Mouse (Mus musculus) Muller cell, postnatal 12 days (primary cell): ENCODE results near the gene Fxyd4.

ENCODE experiments used
- DNase-seq: peaks from one replicate; pipeline ENCODE4 v3.0.0-alpha.2; 2015; ENCODE audit errors: inconsistent ontology term

Fxyd4 gene

DNA sequence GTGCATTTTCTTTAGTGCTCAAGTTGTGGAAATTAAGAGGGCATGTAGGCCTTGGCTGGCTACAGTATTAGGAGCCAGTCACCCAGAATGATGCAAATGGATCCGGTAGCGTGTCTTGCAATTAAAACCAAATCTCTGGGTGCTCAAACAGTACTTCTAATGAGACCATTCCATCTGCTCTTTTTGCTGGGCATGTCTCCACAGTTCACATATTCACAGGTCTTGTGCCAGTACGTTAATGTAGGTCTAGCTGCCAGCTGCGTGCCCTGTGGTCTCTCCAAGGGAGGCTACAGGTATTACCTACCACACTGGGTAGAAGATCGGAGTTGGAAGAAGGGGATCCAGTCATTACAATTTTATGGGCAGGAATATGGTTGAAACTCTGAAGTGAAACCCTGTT lies 19.4 kb downstream of the Fxyd4 start:
- peak; percentile 26 for DNase-seq

DNA sequence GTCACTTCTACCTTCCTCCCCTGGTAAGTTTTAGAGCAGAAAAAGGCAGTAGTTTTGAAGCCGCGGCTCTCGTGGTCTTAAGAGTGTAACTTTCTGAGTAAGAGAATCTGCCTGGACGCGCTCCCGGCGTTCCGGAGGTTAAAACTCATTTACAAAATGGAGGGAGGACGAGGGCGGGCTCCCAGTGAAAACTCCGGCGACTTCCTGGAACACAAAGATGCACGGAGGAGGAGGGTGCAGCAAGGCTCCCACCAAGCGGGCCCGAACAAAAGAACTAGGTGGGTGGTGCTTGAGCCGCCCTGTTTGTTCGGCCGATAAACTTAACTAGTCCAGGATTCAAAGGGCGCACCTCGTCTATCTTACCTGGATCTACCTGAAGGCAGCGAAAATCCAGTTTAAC lies 19.9 kb downstream of the Fxyd4 start:
- DNase-seq: peak; percentile 74

DNA sequence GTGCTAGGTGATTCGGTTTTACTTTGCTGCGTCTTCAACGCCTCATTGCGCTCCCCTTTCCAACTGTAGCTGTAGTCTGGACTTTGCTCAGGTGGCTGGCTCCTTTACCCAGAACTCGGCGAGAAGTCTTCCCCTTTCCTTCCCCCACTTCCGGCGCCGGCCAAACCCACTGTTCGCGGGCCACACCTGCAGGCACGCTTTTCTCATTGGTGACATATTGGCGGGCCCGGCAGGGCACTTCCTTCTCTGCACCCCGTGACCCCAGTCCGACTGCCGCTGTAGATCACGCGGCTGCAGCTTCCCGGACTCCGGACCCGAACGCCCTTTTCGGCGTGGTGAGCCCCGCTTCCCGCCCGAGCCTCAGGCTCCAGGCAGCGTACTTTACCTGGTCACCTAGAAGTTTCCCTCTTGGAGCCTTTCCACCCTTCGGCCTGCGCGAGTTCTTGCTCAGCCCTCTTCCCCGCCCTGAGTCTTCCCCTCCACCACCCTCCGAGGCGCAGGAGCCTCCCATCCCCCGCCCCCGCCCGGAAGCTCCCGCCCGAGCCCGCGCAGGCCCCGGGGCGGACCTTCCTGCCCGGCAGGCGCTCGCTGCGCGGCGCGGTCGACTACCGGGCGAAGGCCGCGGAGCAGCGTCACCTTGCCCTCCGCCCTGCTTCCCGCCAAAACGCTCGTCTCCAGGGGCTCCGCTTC lies 20.6 kb downstream of the Fxyd4 start:
- peak; percentile 93 for DNase-seq

DNA sequence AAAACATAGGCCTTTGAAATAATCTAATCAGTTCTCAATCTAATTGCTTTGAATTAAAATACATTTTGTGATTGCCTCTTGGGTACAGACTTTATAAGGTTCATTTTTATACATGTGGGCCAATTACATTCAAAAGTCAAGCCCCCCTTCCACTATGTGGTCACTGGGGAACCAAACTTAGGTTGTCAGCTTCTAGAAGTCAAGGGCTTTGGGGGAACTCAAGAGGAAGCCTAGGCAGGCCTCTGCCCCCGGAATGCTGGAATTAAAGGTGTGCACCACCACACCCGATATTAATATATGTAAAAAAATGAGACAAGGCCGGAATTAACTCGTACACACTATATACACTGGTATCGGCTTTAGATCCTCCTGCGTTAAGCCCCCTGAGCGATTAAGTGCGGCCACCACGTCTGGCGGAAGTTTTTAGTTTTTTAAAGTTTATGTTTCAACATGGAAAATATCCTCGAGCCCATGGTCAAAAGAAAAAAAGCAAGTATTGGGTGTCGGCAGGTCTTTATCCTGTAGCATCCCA lies 21.2 kb downstream of the Fxyd4 start:
- DNase-seq: no peak

DNA sequence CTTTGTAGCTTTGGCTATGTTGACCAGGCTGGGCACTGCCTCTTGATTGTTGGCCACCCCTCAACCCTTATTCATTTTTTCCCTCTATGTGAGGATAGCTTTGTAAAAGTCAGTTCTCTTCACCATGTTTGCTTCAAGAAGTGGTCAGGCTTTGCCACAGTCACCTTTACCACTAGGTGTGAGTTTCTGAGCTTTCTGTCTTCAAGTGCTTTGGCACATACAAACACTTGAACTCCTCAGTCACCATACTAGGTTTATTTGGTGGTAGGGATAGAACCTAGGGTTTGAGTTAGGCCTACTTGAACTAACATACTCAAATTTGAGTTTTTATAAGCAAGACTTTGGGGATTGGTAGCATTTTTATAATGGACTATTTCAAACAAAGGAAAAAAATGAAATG lies 23.0 kb downstream of the Fxyd4 start:
- no peak for DNase-seq

DNA sequence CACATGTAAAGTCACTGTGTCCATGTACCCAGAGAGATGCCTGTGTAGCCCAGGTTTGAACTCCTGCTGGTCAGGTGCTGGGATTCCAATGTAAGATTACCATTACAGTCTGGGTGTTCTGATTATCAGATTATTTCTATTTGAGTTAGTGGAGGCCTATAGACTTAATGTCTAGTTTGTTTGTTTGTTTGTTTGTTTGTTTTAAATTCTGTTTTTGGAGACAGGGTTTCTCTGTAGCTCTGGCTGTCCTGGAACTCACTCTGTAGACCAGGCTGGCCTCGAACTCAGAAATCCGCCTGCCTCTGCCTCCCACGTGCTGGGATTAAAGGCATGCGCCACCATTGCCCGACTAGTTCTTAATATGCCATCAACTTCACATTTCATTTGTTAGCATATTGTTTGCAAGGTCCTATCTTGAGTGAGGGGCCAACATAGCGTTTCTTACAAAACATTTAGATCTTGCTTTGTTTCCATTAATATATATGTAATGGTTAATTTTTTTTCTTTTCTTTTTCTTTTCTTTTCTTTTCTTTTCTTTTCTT lies 27.3 kb downstream of the Fxyd4 start:
- no peak for DNase-seq

DNA sequence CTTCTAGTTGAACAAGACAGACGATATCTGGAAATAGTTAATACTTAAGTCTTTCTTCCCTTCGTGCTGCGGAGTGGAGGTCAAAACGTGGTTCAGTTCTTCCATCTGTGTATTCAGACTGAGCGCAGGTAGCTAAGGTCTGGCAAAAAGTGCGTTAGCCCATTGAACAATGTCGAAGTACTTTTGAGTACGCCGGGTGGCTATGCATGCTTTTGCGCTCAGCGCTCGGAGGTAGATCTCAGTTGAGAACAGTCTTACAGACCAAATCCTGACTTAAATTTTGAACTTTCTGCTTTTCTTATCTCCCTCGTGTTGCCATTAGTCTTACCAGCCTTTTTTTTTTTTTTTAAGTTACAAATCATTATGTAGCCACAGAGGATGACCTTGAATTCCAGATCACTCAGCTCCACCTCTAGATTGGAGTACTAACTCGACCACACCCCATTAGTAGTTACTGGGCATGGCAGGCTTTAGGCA lies 29.0 kb downstream of the Fxyd4 start:
- peak; percentile 28 for DNase-seq

DNA sequence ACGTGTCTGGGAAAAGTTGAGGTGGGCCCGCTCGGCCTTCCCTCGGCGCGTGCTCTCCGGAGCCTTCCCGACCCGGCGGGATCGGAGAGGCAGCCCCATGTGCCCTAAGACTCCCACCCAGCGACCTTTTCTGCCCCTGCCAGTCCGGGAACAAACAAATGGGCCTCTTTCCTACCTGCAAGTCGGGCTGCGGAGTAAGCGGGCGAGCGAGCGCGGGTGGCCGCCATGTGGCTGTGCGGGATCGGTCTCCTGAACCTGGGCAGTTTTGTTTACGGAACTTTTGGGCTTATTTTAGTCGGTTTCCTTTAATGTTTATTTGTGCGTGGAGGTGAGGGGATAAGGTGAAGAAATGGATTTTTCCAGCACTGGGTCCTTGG lies 29.5 kb downstream of the Fxyd4 start:
- no peak for DNase-seq

DNA sequence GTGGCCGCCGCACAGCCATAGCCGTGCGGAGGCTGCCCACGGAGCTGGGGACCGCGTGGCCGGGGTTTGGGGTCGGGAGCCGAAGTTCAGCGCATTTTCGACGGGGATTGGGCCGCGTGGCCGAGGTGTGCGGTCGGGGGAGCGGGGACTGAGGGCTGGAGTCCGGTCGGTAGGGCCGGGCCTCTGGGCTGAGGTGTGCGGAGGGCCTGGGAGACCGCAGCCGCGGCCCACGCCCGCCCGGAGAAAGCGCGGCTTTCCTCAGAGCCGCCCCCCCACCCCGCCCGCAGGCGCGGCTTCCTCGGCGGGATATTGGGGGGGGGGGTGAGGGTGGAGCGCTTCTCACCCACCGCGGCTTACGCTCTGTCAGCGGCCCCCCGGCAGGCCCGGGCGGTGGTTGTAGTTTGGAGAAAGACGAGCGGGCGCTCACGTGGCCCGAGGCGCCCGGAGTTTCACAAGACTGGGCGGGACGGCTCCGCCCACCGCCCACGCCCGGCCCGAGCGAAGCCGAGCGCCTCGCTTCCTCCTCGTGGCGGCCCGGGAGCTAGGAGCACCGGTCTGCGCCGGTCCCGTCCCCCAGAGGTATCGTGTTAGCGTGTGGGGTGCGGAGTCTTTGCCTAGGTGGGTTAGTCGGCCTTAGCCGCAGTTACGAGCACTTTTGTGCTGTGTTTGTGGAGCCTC lies 30.1 kb downstream of the Fxyd4 start:
- peak; percentile 96 for DNase-seq

DNA sequence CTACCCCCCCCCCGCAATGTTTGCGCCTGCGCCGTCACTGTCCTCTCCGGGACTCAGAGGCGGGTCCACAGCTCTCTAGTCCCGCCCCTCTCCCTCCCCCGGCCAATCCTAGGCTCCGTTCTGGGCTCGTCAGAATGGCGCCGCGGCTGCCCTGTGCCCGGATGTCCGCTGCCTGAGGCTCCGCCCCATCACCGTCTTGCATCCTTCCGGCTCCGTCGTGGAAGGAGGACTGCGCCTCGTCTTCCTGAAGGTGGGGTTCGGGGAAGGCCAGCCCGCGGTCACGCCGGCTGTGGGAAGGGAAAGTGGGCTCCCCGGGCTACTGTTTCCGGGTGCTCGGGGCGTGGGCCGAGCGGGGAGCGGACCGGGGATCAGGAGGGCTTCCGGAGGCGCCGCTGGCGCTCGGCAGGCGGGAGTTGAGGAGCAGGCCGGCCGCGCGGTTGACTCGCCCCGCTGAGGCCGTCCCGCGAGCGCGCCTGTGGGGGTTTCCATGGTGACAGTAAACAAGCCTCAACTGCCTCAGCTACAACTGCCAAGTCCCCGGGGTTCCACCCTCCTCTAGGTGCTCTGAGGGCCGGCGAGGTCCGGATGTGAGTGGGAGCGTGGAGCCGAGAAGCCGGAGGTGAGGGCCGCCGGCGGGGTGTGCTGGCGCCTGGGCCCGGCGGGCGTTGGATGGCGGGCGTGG lies 30.8 kb downstream of the Fxyd4 start:
- DNase-seq: peak; percentile 99

DNA sequence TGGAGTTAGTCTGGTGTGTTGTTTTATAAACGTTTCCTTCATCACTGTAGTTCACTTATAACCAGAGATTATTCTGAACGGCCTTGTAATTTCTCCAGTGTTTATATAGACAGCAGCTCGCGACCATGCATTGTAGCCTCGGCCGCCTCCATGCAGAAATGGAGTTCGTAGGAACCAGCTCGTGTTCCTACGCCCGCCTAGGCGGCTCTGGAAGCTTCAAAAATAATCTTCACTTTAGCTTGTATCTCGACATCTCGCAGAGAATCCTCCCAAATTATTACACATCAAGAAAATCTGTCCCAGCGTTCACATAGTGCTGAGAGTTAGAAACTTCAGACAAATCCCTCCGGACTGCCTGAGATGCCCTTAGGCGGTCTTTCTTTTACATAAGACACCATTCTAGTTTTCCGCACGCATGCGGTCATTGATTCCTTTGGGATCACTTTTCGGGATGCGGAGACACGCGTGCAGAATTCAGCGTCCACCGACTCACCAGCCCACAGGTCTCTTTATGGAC lies 31.4 kb downstream of the Fxyd4 start:
- DNase-seq: peak; percentile 59

DNA sequence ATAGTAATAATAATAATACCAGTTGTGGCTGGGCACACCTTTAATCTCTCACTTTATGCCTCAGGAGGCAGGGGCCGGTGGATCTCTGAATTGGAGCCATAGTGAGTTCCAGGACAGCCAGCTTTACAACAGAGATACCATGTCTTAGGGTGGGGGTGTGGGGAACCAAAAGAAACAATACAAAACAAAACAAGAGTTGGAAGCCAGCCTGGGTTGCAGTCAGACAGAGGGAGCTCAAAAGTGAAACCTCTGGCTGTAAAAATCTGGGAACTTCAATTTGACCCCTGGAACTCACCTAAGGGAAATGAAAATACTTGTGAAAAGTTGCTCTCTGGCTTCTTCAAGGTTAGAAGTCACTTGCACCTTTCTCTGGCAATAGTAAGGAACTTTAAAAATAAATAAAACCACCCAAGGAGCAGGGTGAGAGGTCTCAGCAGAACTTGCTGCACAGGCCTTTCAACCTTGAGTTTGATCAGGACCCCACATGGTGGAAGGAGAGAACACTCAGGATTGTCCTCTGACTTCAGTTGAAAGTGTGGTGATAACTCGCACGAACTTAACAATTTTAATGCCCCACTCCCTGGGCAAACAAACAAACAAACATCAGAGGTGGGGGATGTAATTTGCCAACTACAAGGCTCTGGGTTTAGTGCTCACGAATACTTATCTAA lies 32.1 kb downstream of the Fxyd4 start:
- no peak for DNase-seq

DNA sequence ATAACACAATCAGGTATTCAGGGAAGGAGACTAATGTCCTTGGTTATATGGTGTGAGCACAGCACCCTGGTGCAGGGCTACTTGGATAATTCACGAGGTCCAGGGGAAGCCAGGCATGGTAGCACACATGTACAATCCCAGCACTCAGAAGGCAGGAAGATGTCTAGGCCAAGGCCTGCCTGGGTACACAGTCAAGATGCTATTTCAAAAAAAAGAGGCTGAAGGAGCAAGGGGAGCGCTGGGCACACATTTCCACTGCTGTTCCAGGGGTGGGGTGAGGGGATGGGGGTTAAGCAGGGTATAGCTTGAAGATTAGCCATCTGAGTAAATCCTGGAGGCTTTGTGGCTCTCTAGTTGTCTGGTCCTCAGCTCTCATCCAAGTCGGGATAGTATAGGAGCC lies 33.7 kb downstream of the Fxyd4 start:
- DNase-seq: no peak

DNA sequence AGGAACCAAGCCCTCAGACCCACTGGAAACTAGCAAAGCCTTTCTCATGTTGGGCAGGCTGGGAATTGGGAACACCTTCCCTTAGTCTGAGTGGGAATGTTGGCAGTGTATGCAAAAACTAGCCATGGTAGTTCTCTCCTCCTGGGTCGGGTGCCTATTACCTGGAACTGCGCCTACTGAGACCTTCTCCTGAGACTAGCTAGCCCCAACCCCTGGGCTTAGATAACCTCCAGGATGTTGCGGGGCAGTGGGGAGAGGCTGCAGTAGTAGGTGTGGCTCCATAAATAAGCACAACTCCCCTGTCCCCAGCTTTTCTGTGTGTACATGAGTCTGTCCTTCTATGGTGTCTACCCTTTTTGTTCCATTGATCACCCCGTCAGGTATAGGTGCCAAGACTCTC lies 34.9 kb downstream of the Fxyd4 start:
- no peak for DNase-seq

DNA sequence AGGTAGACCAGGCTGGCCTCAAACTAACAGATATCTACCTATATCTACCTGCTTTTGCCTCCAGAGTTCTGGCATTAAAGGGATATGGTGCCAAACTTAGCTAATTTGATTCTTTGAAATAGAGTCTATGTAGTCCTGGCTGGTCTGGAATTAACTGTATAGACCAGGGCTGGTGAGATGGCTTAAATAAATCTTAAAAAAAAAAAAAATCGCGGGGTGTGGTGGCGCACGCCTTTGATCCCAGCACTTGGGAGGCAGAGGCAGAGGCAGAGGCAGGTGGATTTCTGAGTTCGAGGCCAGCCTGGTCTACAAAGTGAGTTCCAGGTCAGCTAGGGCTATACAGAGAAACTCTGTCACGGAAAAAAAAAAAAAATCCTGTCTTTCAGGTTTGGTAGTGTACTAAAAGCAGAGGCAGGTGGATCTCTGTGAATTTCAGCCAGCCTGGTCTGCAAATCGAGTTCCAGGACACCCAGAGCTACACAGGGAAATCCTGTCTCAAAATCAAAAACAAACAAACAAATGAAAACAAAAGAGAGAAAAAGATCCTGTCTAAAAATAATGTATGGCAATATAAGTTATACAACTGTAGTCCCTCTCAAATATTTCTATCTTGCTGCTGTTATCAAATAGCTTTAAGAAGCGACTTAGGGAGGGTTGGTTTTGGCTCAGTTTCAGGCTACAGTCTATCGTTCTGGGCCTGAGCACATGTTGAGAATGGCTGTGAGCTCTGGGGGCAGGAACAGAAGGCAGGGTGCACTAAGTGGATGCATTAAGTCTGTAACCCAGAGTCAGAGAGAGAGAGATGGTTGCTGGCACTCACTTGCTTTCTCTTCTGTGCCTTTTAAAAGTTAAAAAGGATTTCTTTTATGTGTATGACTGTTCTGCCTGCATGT lies 35.7 kb downstream of the Fxyd4 start:
- no peak for DNase-seq

DNA sequence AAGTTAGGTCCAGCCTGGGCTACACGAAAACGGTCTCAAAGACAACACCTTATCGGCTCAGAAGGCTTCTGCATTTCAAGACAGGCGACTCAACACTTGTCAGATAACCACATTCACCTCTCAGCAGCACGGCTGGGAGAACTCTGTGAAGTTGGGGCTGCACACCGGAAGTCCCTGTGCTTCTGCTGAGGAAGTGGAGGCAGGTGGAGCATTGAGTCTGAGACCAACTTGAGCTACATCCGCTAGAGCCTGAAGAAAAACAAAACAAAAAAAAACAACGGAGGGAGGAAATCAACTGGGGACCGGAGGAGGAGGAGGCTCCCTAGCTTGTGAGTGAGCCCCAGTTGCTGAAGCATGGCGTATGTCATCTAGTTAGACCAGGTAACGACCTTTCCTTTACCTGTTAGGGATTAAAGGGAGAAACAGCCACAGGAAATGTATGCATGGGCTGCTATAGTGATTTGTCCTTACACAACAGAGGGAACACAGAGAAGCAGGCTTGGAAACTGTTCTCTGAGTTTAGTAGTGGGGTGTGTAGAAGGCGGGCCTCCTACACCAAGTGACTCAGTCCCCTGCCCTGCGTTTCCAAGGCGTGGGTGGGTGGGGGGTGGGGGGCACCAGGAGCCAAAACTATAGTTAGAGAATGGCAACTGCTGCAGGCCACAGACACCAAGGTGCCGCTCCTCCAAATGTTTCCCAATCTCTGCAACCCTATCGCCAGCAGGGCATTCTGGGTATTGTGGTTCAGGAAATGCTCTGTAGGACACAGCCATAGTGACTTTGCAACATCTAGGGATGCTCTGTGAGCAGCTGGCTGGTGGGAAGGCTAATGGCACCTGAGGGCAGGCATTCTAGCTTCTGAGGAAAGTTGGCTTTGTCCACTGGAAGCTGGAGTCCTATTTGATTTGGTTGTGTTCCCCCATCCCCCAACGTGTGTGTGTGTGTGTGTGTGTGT lies 37.1 kb downstream of the Fxyd4 start, which contains the start of gene Hnrnpf:
Gene Hnrnpf, plus strand, starts transcription at position 199 of the 955 bp plus-strand sequence.
- DNase-seq: no peak

DNA sequence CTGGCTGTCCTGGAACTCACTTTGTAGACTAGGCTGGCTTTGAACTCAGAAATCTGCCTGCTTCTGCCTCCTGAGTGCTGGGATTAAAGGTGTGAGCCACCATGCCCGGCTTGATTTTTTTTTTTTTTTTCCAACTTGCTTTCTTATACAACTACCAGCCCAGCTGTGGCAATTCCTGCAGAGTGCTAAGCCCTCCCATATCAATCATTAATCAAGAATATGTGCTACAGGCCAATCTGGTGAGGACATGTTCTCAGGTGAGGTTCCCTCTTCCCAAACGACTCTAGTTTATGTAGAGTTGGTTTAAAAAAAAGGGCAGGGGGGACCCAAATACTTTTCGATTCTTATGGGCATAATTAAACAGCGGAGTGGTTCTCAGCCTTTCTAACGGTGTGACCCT lies 39.7 kb downstream of the Fxyd4 start:
- DNase-seq: no peak

DNA sequence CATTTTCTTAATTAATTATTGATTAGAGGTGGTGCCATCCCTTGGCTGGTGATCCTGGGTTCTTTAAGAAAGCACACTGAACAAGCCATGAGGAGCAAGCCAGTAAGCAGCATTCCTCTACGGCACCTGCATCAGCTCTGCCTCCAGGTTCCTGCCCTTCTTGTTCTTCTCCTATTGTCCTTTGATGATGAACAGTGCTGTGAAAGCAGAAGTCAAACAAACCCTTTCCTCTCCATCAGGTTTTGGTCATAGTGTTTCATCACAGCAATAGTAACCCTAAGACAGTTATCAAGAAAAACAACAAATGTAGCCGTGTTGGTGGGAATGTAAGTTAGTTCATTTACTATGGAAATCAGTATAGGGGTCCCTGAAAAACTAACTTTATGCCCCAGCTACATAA lies 44.1 kb downstream of the Fxyd4 start:
- no peak for DNase-seq

DNA sequence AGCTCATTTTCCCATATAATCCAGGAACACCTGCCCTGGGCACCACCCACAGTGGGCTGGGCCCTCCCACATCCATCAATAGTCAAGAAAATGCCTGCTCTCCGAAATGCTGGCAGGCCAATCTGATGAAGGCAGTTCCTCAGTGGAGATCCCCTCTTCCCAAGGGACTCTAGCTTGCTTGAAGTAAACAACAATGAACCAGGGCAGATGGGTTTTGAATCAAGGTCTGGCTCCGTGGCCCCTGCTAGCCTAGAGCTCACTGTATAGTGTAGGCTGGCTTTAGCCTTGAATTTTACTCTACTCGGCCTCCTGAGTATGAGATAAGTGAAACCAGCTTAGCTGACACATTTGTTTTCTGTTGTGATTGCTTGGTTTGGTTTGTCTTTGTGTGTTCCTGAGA lies 45.1 kb downstream of the Fxyd4 start:
- no peak for DNase-seq
